Mouse (Mus musculus): ENCODE results near the gene Usp32.

- TF ChIP-seq CTCF (IDR thresholded peaks at IDR 0.05) (no peak), EP300 (IDR thresholded peaks at IDR 0.05) (no peak)
These were observed 72.1 kb downstream of the Usp32 start for GRCm38 (mm10) chr11:85067871-85068270.
